Mouse (Mus musculus) olfactory bulb, adult 2 months (tissue): ENCODE measurements at regions not wholly inside any gene's neighbourhood (a gene's known extent, or its start where the extent isn't known, plus 50 kb on each side); places are given as distances from the start of the nearest gene placed in this dataset.

Experiments
- CTCF ChIP-seq: fragments of 200-500 bp; IDR thresholded peaks from 2 replicates; pipeline ENCODE4 v1.5.1; 2012; ENCODE audit warnings: low read depth, mild to moderate bottlenecking, low read length, moderate library complexity; ENCODE audit not compliant: insufficient read depth
- POLR2A ChIP-seq: fragments of 200-500 bp; IDR thresholded peaks from 2 replicates; pipeline ENCODE4 v1.6.1; 2012; ENCODE audit warnings: mild to moderate bottlenecking, low read depth, low read length, moderate library complexity; ENCODE audit not compliant: insufficient read depth

DNA sequence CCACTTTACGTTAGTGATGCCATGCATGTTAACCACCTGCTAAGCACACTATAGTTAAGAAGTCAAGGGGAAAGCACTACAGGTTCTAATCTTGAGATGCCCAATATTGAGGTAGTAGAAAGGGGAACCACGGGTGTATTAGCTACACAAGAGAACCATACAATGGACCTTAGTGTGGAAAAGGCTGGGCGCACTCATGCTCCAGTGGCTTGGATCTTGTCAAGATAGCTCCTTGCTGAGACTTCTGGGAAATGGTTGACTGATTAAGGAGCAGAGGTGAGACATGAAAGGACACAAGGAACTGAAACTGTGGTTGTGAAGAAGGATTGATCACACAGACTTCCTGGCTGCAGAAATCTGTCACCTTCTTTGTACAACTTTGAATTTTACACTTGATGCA is 2028.3 kb downstream of the 4930444P10Rik start:
- TF ChIP-seq POLR2A, result no peak
- no peak for TF ChIP-seq CTCF
